Mouse (Mus musculus) myocyte (in vitro differentiated cells): ENCODE measurements around the gene Zpld1.

Experiments
- E2F4 ChIP-seq: IDR thresholded peaks from one replicate; pipeline ENCODE4 v1.6.1; 2011; ENCODE audit warnings: mild to moderate bottlenecking, control low read depth, moderate library complexity; ENCODE audit not compliant: insufficient read depth
- MAX ChIP-seq: IDR thresholded peaks from one replicate; pipeline ENCODE4 v1.6.1; 2011; ENCODE audit warnings: low read depth, mild to moderate bottlenecking, control low read depth
- MYOD1 ChIP-seq, 3 experiments: IDR thresholded peaks; one replicate each; pipeline ENCODE4 v1.6.1; 2011; ENCODE audit warnings: control low read depth in 2 of 3, low read depth in 2 of 3, mild to moderate bottlenecking in 2 of 3, moderate library complexity in 1 of 3; ENCODE audit not compliant: insufficient read length in 2 of 3, control insufficient read depth in 1 of 3
- MYOG ChIP-seq, 3 experiments: IDR thresholded peaks; one replicate each; pipeline ENCODE4 v1.6.1; 2011; ENCODE audit warnings: control low read depth in 2 of 3, low read depth in 2 of 3, mild to moderate bottlenecking in 2 of 3; ENCODE audit not compliant: insufficient read length in 2 of 3, control insufficient read depth in 1 of 3, insufficient read depth in 1 of 3
- POLR2A ChIP-seq: IDR thresholded peaks from one replicate; pipeline ENCODE4 v1.6.1; 2011; ENCODE audit warnings: low read depth, mild to moderate bottlenecking, control low read depth, moderate library complexity; ENCODE audit not compliant: insufficient read length
- TCF12 ChIP-seq: IDR thresholded peaks from one replicate; pipeline ENCODE4 v1.6.1; 2011; ENCODE audit warnings: mild to moderate bottlenecking, control low read depth; ENCODE audit not compliant: poor library complexity, insufficient read depth, severe bottlenecking
- USF1 ChIP-seq: IDR thresholded peaks from one replicate; pipeline ENCODE4 v1.6.1; 2011; ENCODE audit warnings: low read depth, mild to moderate bottlenecking, control low read depth, moderate library complexity

DNA sequence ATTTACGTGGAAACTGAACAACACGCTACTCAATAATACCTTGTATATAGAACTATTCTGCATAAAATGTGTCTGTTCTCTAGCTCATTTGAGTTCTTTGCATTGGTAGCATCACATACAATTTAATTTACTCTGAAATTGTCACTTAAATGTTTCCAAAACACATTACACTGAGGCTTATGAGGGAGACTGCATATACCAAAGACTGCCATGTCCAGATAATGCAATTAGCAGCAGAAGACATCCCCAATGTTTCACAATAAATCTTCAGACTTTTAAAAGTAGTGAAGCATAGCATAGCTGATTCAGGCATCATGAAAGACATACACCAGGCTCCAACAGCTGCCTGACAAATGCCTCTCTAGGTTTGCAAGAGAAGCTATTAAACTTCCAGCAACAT, at the start of gene Zpld1:
- TF ChIP-seq USF1 (no peak), POLR2A (no peak), MAX (no peak), MYOG (IDR thresholded peaks at IDR 0.05; ENCODE audit: control insufficient read depth in 1 of 3, insufficient read depth in 1 of 3, insufficient read length in 2 of 3, low read depth in 2 of 3) (no peak), TCF12 (no peak), E2F4 (no peak), MYOD1 (IDR thresholded peaks at IDR 0.05; ENCODE audit: control insufficient read depth in 1 of 3, insufficient read length in 2 of 3, low read depth in 2 of 3) (no peak)
